Mouse (Mus musculus) brain, embryonic 18.5 days (tissue): ENCODE data around the gene Vezf1.
A peak's percentile ranks its signal among the peaks of the same experiment; 100 is the strongest.

Source experiments
- DNase-seq: peaks from one replicate; pipeline ENCODE4 v3.0.0-alpha.2; 2012; ENCODE audit warnings: low read depth, low spot score

The Vezf1 gene

GRCm38 (mm10) chr11:88053821-88054220 lies 14.3 kb upstream of the Vezf1 start:
- no peak for DNase-seq

GRCm38 (mm10) chr11:88054589-88054988 lies 13.5 kb upstream of the Vezf1 start:
- no peak for DNase-seq

- no peak for DNase-seq
These were observed 12.3 kb upstream of the Vezf1 start for GRCm38 (mm10) chr11:88055777-88056176.

- no peak for DNase-seq
These were observed 10.3 kb upstream of the Vezf1 start for GRCm38 (mm10) chr11:88057788-88058187.

GRCm38 (mm10) chr11:88059141-88059540 lies 8.9 kb upstream of the Vezf1 start:
- no peak for DNase-seq

GRCm38 (mm10) chr11:88061892-88062625 lies 6.0 kb upstream of the Vezf1 start:
- DNase-seq, result no peak

GRCm38 (mm10) chr11:88065732-88066131 lies 2.3 kb upstream of the Vezf1 start:
- no peak for DNase-seq

- no peak for DNase-seq
These were observed 891 bp upstream of the Vezf1 start for GRCm38 (mm10) chr11:88067191-88067585.

- DNase-seq, result no peak
These were observed 549 bp downstream of the Vezf1 start for GRCm38 (mm10) chr11:88068411-88069245.

- DNase-seq, result no peak
These were observed 1.1 kb downstream of the Vezf1 start for GRCm38 (mm10) chr11:88069246-88069570.

- no peak for DNase-seq
These were observed 2.3 kb downstream of the Vezf1 start for GRCm38 (mm10) chr11:88070392-88070791.

GRCm38 (mm10) chr11:88071113-88071512 lies 3.0 kb downstream of the Vezf1 start:
- DNase-seq, result no peak

- DNase-seq, result no peak
These were observed 5.3 kb downstream of the Vezf1 start for GRCm38 (mm10) chr11:88073343-88073875.

- no peak for DNase-seq
These were observed 7.6 kb downstream of the Vezf1 start for GRCm38 (mm10) chr11:88075701-88076100.

GRCm38 (mm10) chr11:88076394-88076793 lies 8.3 kb downstream of the Vezf1 start:
- no peak for DNase-seq

- no peak for DNase-seq
These were observed 15.6 kb downstream of the Vezf1 start for GRCm38 (mm10) chr11:88083699-88084098.

GRCm38 (mm10) chr11:88086737-88087627 lies 18.9 kb downstream of the Vezf1 start:
- peak; percentile 89 for DNase-seq

GRCm38 (mm10) chr11:88089150-88089549 lies 21.1 kb downstream of the Vezf1 start:
- no peak for DNase-seq

- no peak for DNase-seq
These were observed 22.2 kb downstream of the Vezf1 start for GRCm38 (mm10) chr11:88090293-88090692.

GRCm38 (mm10) chr11:88091949-88092348 lies 23.9 kb downstream of the Vezf1 start:
- no peak for DNase-seq

GRCm38 (mm10) chr11:88097173-88097572 lies 29.1 kb downstream of the Vezf1 start:
- DNase-seq, result no peak
